Mouse (Mus musculus): Measurements from ENCODE around the gene Man2a1. TPM values are rescaled to one million over a fixed set of nuclear protein-coding genes. Genes with fewer than 3 reads are reported as not detected.

Gene Man2a1
- total and polyA plus RNA-seq, 2 experiments from 2014 or later, result 2.2 to 19.9 TPM

DNA sequence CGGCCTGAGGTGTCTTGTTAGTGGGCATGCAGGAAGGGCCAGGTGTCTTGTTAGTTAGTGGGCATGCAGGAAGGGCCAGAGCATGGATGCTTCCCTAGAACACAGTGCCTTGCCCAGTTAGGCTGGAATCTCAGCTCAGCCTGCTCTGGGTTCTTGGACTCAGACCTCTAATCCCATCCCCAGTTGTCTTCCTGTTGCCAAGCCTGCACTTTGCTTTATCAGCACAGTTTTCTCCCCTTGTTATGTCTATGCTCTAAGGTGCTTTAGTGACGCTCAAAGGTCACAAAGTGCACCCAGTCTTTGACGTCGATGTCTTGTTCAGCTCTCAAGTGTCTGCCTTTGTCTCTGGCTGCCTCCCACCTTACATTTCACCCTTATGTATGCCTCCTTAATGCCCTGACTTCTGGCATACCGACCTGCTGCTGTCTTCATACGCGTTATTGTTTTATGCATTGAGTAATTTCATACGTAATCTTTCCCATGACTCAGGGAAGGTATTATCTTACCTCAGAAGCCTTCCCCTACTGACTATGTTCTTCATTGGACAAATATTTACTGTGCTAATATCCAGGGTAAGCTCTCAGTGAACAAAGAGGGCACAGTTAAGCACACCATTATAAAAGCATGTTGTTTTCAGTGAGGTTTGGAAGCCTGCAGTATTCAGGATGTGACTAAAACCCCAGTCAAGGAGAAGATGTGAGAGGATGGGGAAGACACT is 44.5 kb downstream of the Man2a1 start:
- Histone ChIP-seq H3K9me3 (ENCODE audit: low read length) (no peaks in the 10 kb centered on the region), H3K4me1 (ENCODE audit: insufficient read depth) (no peaks in the 10 kb centered on the region), H3K27ac (ENCODE audit: low read depth, low read length) (no peak overlapping the region), H3K36me3 (ENCODE audit: insufficient read depth) (no peaks in the 10 kb centered on the region), H3K27me3 (ENCODE audit: insufficient read depth, low read length) (no peaks in the 10 kb centered on the region), H3K9ac (no peak overlapping the region), H3K4me3 (ENCODE audit: low read depth, low read length) (no peak overlapping the region), H3K4me2 (ENCODE audit: low read depth) (no peak overlapping the region)
- DNase-seq (no peak), ATAC-seq (no peak)
- no peak for TF ChIP-seq CTCF (IDR thresholded peaks at IDR 0.05; ENCODE audit: low read depth)
- WGBS, result 84% methylated on average over 8 of the region's 8 CpGs

DNA sequence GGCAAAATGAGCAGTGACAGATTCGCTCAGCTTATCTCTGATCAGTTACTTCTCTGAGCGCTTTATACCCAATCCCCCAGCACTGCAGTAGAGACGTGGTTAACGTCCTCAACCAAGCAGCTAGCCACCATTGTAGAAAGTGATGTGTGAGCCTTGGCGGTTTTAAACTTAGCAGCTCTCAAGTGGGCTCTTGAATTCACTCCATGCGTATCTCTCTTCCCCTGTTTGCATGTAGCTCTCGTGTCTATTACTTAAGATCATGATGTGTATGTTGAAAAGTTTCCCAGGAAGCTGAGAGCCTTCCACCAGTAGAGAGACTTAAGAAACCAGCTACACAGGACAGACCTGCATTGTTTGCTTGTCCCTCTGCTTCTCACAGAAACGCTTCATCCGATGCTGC is 46.9 kb downstream of the Man2a1 start:
- no peak overlapping the region for H3K4me3 ChIP-seq (ENCODE audit: low read depth, low read length)
- H3K27me3 ChIP-seq (ENCODE audit: insufficient read depth, low read length), result no peaks in the 10 kb centered on the region
- H3K9me3 ChIP-seq (ENCODE audit: low read length), result no peaks in the 10 kb centered on the region
- H3K4me1 ChIP-seq (ENCODE audit: insufficient read depth), result no peaks in the 10 kb centered on the region
- peaks cover 3% of the 10 kb centered on the region; the same call in 1 of the 2 replicates for H3K36me3 ChIP-seq (ENCODE audit: insufficient read depth)
- TF ChIP-seq CTCF (IDR thresholded peaks at IDR 0.05; ENCODE audit: low read depth), result no peak
- 80% methylated on average over 9 of the region's 9 CpGs for WGBS
- H3K9ac ChIP-seq, result no peak overlapping the region
- no peak for DNase-seq
- ATAC-seq, result no peak
- H3K4me2 ChIP-seq (ENCODE audit: low read depth), result no peak overlapping the region
- no peak overlapping the region for H3K27ac ChIP-seq (ENCODE audit: low read depth, low read length)

DNA sequence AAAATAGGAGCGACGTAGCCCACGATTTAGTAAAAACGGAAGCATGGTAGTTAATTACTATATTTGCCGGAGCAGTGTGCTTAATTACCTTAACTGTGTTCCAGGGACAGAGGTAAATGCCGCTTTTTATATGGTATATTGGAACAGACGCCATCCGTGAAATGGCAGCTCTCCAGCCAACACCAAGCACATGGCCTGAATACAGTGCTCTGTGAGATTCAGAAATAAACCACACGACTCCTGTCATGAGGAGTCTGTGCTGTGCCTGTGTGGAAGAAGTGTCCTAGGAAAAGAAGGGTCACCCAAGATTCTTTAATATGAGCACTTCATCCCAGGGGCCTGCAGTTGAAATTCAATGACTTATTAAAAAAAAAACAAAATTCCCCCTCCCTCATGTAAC is 50.2 kb downstream of the Man2a1 start:
- H3K4me3 ChIP-seq (ENCODE audit: low read depth, low read length), result no peak overlapping the region
- H3K36me3 ChIP-seq (ENCODE audit: insufficient read depth), result peaks cover 3% of the 10 kb centered on the region; the same call in 1 of the 2 replicates
- 66% methylated on average over 9 of the region's 9 CpGs for WGBS
- H3K4me2 ChIP-seq (ENCODE audit: low read depth), result no peak overlapping the region
- DNase-seq, result no peak
- H3K27me3 ChIP-seq (ENCODE audit: insufficient read depth, low read length), result no peaks in the 10 kb centered on the region
- no peak overlapping the region for H3K9ac ChIP-seq
- H3K4me1 ChIP-seq (ENCODE audit: insufficient read depth), result no peaks in the 10 kb centered on the region
- no peaks in the 10 kb centered on the region for H3K9me3 ChIP-seq (ENCODE audit: low read length)
- ATAC-seq, result no peak
- no peak overlapping the region for H3K27ac ChIP-seq (ENCODE audit: low read depth, low read length)
- no peak for TF ChIP-seq CTCF (IDR thresholded peaks at IDR 0.05; ENCODE audit: low read depth)

DNA sequence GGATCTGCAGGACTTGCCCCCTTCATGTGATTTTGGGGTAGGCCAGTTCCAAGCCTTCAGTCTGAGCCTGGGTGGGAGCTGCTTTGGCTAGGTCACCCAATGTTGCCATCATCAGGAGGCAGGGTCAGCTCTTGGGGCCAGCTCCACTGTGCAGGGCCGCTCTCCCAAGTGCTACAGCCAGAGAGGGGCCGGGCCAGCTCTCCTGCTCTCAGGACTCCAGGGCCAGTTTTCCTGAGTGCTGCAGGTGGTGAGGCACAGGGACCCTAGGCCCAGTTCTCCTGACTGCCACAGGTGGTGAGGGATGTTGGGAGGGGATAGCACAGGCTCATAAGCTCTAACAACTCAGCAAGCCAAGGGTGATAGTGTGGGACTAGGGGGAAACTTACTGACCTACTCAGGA is 53.1 kb downstream of the Man2a1 start:
- H3K4me3 ChIP-seq (ENCODE audit: low read depth, low read length), result no peak overlapping the region
- no peaks in the 10 kb centered on the region for H3K4me1 ChIP-seq (ENCODE audit: insufficient read depth)
- DNase-seq (no peak), ATAC-seq (no peak)
- no peaks in the 10 kb centered on the region for H3K9me3 ChIP-seq (ENCODE audit: low read length)
- H3K27ac ChIP-seq (ENCODE audit: low read depth, low read length), result no peak overlapping the region
- no peaks in the 10 kb centered on the region for H3K27me3 ChIP-seq (ENCODE audit: insufficient read depth, low read length)
- H3K9ac ChIP-seq, result no peak overlapping the region
- peaks cover 3% of the 10 kb centered on the region; the same call in 1 of the 2 replicates for H3K36me3 ChIP-seq (ENCODE audit: insufficient read depth)
- WGBS, result 100% methylated on average over 2 of the region's 2 CpGs
- TF ChIP-seq CTCF (IDR thresholded peaks at IDR 0.05; ENCODE audit: low read depth), result no peak
- no peak overlapping the region for H3K4me2 ChIP-seq (ENCODE audit: low read depth)

DNA sequence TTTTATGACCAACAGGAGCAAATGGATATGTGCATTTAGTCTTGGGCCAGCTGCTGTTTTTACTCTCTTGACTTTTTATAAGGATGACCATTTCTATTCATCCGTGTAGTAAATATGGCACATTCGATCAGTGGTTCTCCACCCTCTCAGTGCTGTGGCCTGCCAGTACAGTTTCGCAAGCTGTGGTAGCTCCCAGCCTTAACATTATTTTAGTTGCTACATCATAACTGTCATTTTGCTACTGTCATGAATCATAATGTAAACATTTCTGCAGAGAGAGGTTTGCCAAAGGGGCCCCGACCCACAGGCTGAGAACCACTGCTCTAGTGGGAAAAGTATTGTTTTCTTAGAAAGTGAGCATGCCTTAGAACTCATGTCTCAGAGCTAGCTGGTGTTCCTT is 59.1 kb downstream of the Man2a1 start:
- H3K27ac ChIP-seq (ENCODE audit: low read depth, low read length), result no peak overlapping the region
- no peaks in the 10 kb centered on the region for H3K4me1 ChIP-seq (ENCODE audit: insufficient read depth)
- ATAC-seq (no peak), DNase-seq (no peak)
- no peaks in the 10 kb centered on the region for H3K27me3 ChIP-seq (ENCODE audit: insufficient read depth, low read length)
- no peaks in the 10 kb centered on the region for H3K36me3 ChIP-seq (ENCODE audit: insufficient read depth)
- H3K9me3 ChIP-seq (ENCODE audit: low read length), result no peaks in the 10 kb centered on the region
- H3K4me2 ChIP-seq (ENCODE audit: low read depth), result no peak overlapping the region
- no peak overlapping the region for H3K4me3 ChIP-seq (ENCODE audit: low read depth, low read length)
- H3K9ac ChIP-seq, result no peak overlapping the region
- WGBS, result 96% methylated on average over 4 of the region's 4 CpGs
- TF ChIP-seq CTCF (IDR thresholded peaks at IDR 0.05; ENCODE audit: low read depth), result no peak

DNA sequence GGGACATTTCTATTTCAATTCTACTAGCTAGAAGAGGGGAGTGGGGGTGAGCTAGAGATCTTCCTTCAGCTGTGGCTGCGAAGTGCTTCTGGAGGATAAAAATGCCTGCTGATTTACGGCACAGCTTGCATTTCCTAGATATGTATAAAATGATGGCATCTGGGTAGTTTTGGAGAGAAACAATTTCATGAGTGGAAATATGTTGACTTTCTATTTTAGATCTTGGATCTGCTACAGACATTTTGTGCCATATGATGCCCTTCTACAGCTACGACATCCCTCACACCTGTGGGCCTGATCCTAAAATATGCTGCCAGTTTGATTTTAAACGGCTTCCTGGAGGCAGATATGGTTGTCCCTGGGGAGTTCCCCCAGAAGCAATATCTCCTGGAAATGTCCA is 66.0 kb downstream of the Man2a1 start:
- WGBS, result 70% methylated on average over 4 of the region's 4 CpGs
- H3K9ac ChIP-seq, result no peak overlapping the region
- no peaks in the 10 kb centered on the region for H3K4me1 ChIP-seq (ENCODE audit: insufficient read depth)
- H3K4me2 ChIP-seq (ENCODE audit: low read depth), result no peak overlapping the region
- H3K9me3 ChIP-seq (ENCODE audit: low read length), result no peaks in the 10 kb centered on the region
- H3K4me3 ChIP-seq (ENCODE audit: low read depth, low read length), result no peak overlapping the region
- TF ChIP-seq CTCF (IDR thresholded peaks at IDR 0.05; ENCODE audit: low read depth), result no peak
- DNase-seq (peak; percentile 58), ATAC-seq (peak; percentile 84)
- H3K27ac ChIP-seq (ENCODE audit: low read depth, low read length), result no peak overlapping the region
- H3K36me3 ChIP-seq (ENCODE audit: insufficient read depth), result peaks cover 5% of the 10 kb centered on the region; the same call in 1 of the 2 replicates
- H3K27me3 ChIP-seq (ENCODE audit: insufficient read depth, low read length), result no peaks in the 10 kb centered on the region

DNA sequence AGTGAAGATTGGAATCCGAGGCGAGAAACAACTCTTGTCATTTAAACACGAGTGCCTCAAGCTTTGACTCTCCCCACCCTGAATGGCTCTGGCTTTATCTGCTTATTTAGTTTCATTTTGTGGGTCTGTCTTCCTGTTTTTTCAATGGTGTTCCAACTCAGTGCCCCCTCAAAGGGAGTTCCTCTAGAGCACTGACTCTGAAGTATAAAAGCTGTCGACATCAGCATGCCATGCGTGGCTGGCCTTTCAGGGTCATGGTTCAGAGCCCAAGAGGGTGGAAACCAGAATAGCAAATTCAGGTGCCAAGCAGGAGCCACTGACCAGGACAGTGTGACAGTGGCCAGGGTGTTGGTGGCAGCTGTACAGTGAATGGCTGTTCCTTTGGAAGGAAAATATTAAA is 68.0 kb downstream of the Man2a1 start:
- Histone ChIP-seq H3K4me1 (ENCODE audit: insufficient read depth) (no peaks in the 10 kb centered on the region), H3K9me3 (ENCODE audit: low read length) (no peaks in the 10 kb centered on the region), H3K4me3 (ENCODE audit: low read depth, low read length) (no peak overlapping the region), H3K36me3 (ENCODE audit: insufficient read depth) (peaks cover 5% of the 10 kb centered on the region; the same call in 1 of the 2 replicates), H3K27ac (ENCODE audit: low read depth, low read length) (no peak overlapping the region), H3K4me2 (ENCODE audit: low read depth) (no peak overlapping the region), H3K9ac (no peak overlapping the region), H3K27me3 (ENCODE audit: insufficient read depth, low read length) (no peaks in the 10 kb centered on the region)
- DNase-seq, result no peak
- WGBS, result 54% methylated on average over 5 of the region's 5 CpGs
- no peak for ATAC-seq
- no peak for TF ChIP-seq CTCF (IDR thresholded peaks at IDR 0.05; ENCODE audit: low read depth)

Measured in forebrain, postnatal 0 days (tissue).